Mouse (Mus musculus): ENCODE data around the gene Slc24a2. TPM values are rescaled to one million over a fixed set of nuclear protein-coding genes. Genes with fewer than 3 reads are reported as not detected.

The Slc24a2 gene
- polyA plus RNA-seq (2015; fragmentation: Nextera tagmentation; extraction: Ambion mirVana): not detected in 2 replicates

GRCm38 (mm10) chr4:87229960-87230551 is at the start of gene Slc24a2:
TSS of gene Slc24a2 (minus strand) at chr4:87230477.
- under 1% methylated on average over 60 of the region's 62 CpGs for WGBS
- peak within 1 kb of the TSS; percentile 45 for H3K4me3 ChIP-seq (ENCODE audit: low read depth, low read length)
- peak; percentile 49; the same call in 1 of the 2 replicates for ATAC-seq
- H3K27me3 ChIP-seq (replicated peaks; ENCODE audit: control insufficient read depth, insufficient read depth, low read length): peaks cover 21% of the 10 kb centered on the region
- peak within 1 kb of the TSS; percentile 85 for H3K4me2 ChIP-seq (replicated peaks; ENCODE audit: low read depth)
- TF ChIP-seq CTCF (IDR thresholded peaks at IDR 0.05; ENCODE audit: low read depth): 0 out of 2 replicates have a peak, but pooled peaks have one; percentile 9
- H3K9me3 ChIP-seq (ENCODE audit: control insufficient read depth): no peaks in the 10 kb centered on the region
- H3K27ac ChIP-seq (ENCODE audit: low read depth, low read length): no peak within 1 kb of the TSS
- H3K9ac ChIP-seq (ENCODE audit: low read depth, low read length): no peak within 1 kb of the TSS
- H3K36me3 ChIP-seq (ENCODE audit: control insufficient read depth, insufficient read depth): no peaks in the 10 kb centered on the region
- H3K4me1 ChIP-seq (replicated peaks; ENCODE audit: control insufficient read depth, insufficient read depth, low read length): no peaks in the 10 kb centered on the region

- ATAC-seq: no peak
- TF ChIP-seq CTCF (IDR thresholded peaks at IDR 0.05; ENCODE audit: low read depth): no peak
- no peak overlapping the region for H3K4me2 ChIP-seq (replicated peaks; ENCODE audit: low read depth)
- no peak overlapping the region for H3K9ac ChIP-seq (ENCODE audit: low read depth, low read length)
- no peaks in the 10 kb centered on the region for H3K4me1 ChIP-seq (replicated peaks; ENCODE audit: control insufficient read depth, insufficient read depth, low read length)
- no peaks in the 10 kb centered on the region for H3K9me3 ChIP-seq (ENCODE audit: control insufficient read depth)
- no peaks in the 10 kb centered on the region for H3K27me3 ChIP-seq (replicated peaks; ENCODE audit: control insufficient read depth, insufficient read depth, low read length)
- no peak overlapping the region for H3K27ac ChIP-seq (ENCODE audit: low read depth, low read length)
- no peak overlapping the region for H3K4me3 ChIP-seq (ENCODE audit: low read depth, low read length)
- no peaks in the 10 kb centered on the region for H3K36me3 ChIP-seq (ENCODE audit: control insufficient read depth, insufficient read depth)
- 32% methylated on average over 1 of the region's 1 CpGs for WGBS
Measured at GRCm38 (mm10) chr4:87274825-87275224, 44.5 kb upstream of the Slc24a2 start.

- no peak for TF ChIP-seq CTCF (IDR thresholded peaks at IDR 0.05; ENCODE audit: low read depth)
- no peak overlapping the region for H3K4me2 ChIP-seq (replicated peaks; ENCODE audit: low read depth)
- H3K27me3 ChIP-seq (replicated peaks; ENCODE audit: control insufficient read depth, insufficient read depth, low read length): no peaks in the 10 kb centered on the region
- H3K4me3 ChIP-seq (ENCODE audit: low read depth, low read length): no peak overlapping the region
- no peaks in the 10 kb centered on the region for H3K9me3 ChIP-seq (ENCODE audit: control insufficient read depth)
- H3K4me1 ChIP-seq (replicated peaks; ENCODE audit: control insufficient read depth, insufficient read depth, low read length): no peaks in the 10 kb centered on the region
- H3K27ac ChIP-seq (ENCODE audit: low read depth, low read length): no peak overlapping the region
- 69% methylated on average over 2 of the region's 2 CpGs for WGBS
- no peaks in the 10 kb centered on the region for H3K36me3 ChIP-seq (ENCODE audit: control insufficient read depth, insufficient read depth)
- ATAC-seq: no peak
- no peak overlapping the region for H3K9ac ChIP-seq (ENCODE audit: low read depth, low read length)
Measured at GRCm38 (mm10) chr4:87274276-87274675, 44.0 kb upstream of the Slc24a2 start.

- TF ChIP-seq CTCF (IDR thresholded peaks at IDR 0.05; ENCODE audit: low read depth): no peak
- Histone ChIP-seq H3K4me2 (replicated peaks; ENCODE audit: low read depth) (no peak overlapping the region), H3K27ac (ENCODE audit: low read depth, low read length) (no peak overlapping the region), H3K27me3 (replicated peaks; ENCODE audit: control insufficient read depth, insufficient read depth, low read length) (no peaks in the 10 kb centered on the region), H3K4me3 (ENCODE audit: low read depth, low read length) (no peak overlapping the region), H3K36me3 (ENCODE audit: control insufficient read depth, insufficient read depth) (no peaks in the 10 kb centered on the region), H3K9me3 (ENCODE audit: control insufficient read depth) (no peaks in the 10 kb centered on the region), H3K9ac (ENCODE audit: low read depth, low read length) (no peak overlapping the region), H3K4me1 (replicated peaks; ENCODE audit: control insufficient read depth, insufficient read depth, low read length) (no peaks in the 10 kb centered on the region)
- no peak for ATAC-seq
- 93% methylated on average over 3 of the region's 3 CpGs for WGBS
Measured at GRCm38 (mm10) chr4:87273476-87273875, 43.2 kb upstream of the Slc24a2 start.

GRCm38 (mm10) chr4:87229224-87229959 is 885 bp downstream of the Slc24a2 start:
- Histone ChIP-seq H3K36me3 (ENCODE audit: control insufficient read depth, insufficient read depth) (no peaks in the 10 kb centered on the region), H3K27me3 (replicated peaks; ENCODE audit: control insufficient read depth, insufficient read depth, low read length) (peaks cover 21% of the 10 kb centered on the region), H3K4me1 (replicated peaks; ENCODE audit: control insufficient read depth, insufficient read depth, low read length) (no peaks in the 10 kb centered on the region), H3K4me3 (ENCODE audit: low read depth, low read length) (peak overlapping the region; percentile 45), H3K9me3 (ENCODE audit: control insufficient read depth) (no peaks in the 10 kb centered on the region), H3K4me2 (replicated peaks; ENCODE audit: low read depth) (peak overlapping the region; percentile 85), H3K27ac (ENCODE audit: low read depth, low read length) (no peak overlapping the region), H3K9ac (ENCODE audit: low read depth, low read length) (no peak overlapping the region)
- no peak for TF ChIP-seq CTCF (IDR thresholded peaks at IDR 0.05; ENCODE audit: low read depth)
- ATAC-seq: no peak
- WGBS: 16% methylated on average over 14 of the region's 14 CpGs

- H3K36me3 ChIP-seq (ENCODE audit: control insufficient read depth, insufficient read depth): no peaks in the 10 kb centered on the region
- no peaks in the 10 kb centered on the region for H3K4me1 ChIP-seq (replicated peaks; ENCODE audit: control insufficient read depth, insufficient read depth, low read length)
- ATAC-seq: no peak
- H3K4me3 ChIP-seq (ENCODE audit: low read depth, low read length): no peak overlapping the region
- H3K4me2 ChIP-seq (replicated peaks; ENCODE audit: low read depth): no peak overlapping the region
- 50% methylated on average over 2 of the region's 2 CpGs for WGBS
- H3K27ac ChIP-seq (ENCODE audit: low read depth, low read length): no peak overlapping the region
- TF ChIP-seq CTCF (IDR thresholded peaks at IDR 0.05; ENCODE audit: low read depth): no peak
- H3K27me3 ChIP-seq (replicated peaks; ENCODE audit: control insufficient read depth, insufficient read depth, low read length): no peaks in the 10 kb centered on the region
- no peaks in the 10 kb centered on the region for H3K9me3 ChIP-seq (ENCODE audit: control insufficient read depth)
- no peak overlapping the region for H3K9ac ChIP-seq (ENCODE audit: low read depth, low read length)
Measured at GRCm38 (mm10) chr4:87221586-87221985, 8.7 kb downstream of the Slc24a2 start.
